Mouse (Mus musculus): ENCODE results near the gene Mdm4. TPM values are rescaled to one million over a fixed set of nuclear protein-coding genes. Genes with fewer than 3 reads are reported as not detected.
"Not testable (repeated sequence)": the region's sequence is repeated elsewhere in the genome, so short reads cannot be mapped to it uniquely, and the experiment has no call there.

The Mdm4 gene
- polyA plus RNA-seq, 1 experiment from 2014 or later: 48.0 TPM

DNA sequence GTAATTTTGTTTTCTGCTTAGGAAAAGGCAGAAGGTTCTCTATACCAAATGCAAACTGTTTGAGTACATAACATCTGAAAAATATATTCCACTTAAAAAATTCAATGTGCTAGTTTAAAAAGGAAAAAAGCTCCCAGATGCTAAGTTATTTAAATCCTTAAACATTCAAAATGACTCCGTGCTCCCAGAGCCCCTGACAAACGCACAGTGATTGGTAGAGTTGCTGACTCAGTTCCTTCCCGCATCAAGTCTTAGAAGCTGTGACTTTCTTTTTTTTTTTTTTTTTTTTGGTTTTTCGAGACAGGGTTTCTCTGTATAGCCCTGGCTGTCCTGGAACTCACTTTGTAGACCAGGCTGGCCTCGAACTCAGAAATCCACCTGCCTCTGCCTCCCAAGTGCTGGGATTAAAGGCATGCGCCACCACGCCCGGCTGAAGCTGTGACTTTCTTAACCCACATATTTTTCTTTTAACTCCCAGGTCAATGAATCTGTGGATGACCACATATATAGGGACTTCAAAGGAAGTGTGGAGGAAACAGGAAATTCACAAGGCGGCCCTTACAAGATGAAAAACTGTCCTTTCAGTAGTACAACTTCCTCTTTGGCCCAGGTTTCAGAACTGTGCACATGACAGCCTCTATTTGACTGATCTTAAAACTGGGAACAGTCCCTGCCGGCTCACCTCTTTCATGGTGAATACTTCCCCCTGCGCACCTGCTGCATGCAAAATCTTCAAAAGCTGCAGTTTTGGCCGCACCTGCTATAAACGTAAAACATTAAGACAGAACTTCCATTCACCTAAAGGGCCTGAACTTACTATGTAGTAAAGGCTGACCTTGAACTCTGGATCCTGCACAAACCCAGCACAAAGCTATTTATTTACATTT is 18.2 kb downstream of the Mdm4 start:
- Histone ChIP-seq H3K4me2 (no peak overlapping the region), H3K4me3 (no peak overlapping the region), H3K4me1 (replicated peaks) (no peaks in the 10 kb centered on the region), H3K36me3 (peaks cover 57% of the 10 kb centered on the region), H3K9ac (no peak overlapping the region), H3K27ac (no peak overlapping the region), H3K9me3 (no peaks in the 10 kb centered on the region), H3K27me3 (no peaks in the 10 kb centered on the region)
- WGBS: 92% methylated on average over 12 of the region's 13 CpGs
- ATAC-seq (ENCODE audit: low FRiP score): no peak

- no peak overlapping the region for H3K27ac ChIP-seq
- H3K27me3 ChIP-seq: no peaks in the 10 kb centered on the region
- H3K36me3 ChIP-seq: peaks cover 55% of the 10 kb centered on the region
- 93% methylated on average over 3 of the region's 3 CpGs for WGBS
- no peaks in the 10 kb centered on the region for H3K4me1 ChIP-seq (replicated peaks)
- no peak overlapping the region for H3K4me2 ChIP-seq
- H3K9ac ChIP-seq: no peak overlapping the region
- no peak overlapping the region for H3K4me3 ChIP-seq
- ATAC-seq (ENCODE audit: low FRiP score): no peak
- no peaks in the 10 kb centered on the region for H3K9me3 ChIP-seq
These were observed 23.8 kb downstream of the Mdm4 start for GRCm38 (mm10) chr1:133006571-133006970.

DNA sequence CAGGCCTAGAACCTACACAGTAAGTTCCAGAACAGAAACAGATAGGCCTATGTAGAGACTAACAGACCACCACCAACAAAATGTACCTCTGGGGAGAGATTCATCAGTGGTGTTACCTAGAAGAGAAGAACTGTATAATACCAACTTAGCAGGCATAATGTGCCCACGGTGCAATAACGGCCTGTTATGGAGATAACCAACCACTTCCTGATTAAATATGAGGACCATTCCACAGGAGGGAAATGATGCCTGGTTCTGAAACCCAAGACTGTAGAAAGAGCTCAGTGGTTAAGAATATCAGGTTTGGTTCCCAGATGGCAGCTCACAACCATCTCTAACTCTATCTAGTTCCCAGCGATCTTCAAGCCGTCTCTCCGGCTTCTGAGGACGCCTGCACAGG is 30.0 kb downstream of the Mdm4 start:
- no peaks in the 10 kb centered on the region for H3K9me3 ChIP-seq
- no peaks in the 10 kb centered on the region for H3K27me3 ChIP-seq
- 94% methylated on average over 6 of the region's 6 CpGs for WGBS
- no peak overlapping the region for H3K4me3 ChIP-seq
- no peak overlapping the region for H3K9ac ChIP-seq
- no peak for ATAC-seq (ENCODE audit: low FRiP score)
- H3K4me2 ChIP-seq: no peak overlapping the region
- H3K36me3 ChIP-seq: peaks cover 84% of the 10 kb centered on the region
- no peaks in the 10 kb centered on the region for H3K4me1 ChIP-seq (replicated peaks)
- no peak overlapping the region for H3K27ac ChIP-seq

DNA sequence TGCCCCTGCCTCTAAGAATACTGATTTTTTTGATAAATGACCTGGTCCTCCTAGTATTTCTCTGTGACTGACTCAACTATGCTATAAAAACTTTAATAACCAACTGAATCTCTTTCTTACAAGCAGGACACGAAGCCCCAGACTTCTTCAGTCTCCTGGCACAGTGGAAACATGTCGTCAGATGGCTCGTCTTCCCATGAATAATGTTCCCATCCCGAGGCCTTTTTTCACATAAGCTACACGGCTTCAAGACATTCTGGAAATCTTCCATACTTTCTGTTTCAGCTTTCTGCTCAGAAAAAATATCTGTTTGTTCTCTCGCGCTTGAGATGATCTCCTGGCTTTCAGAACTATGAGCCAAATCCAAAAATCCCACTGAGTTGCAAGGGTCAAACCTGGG is 38.8 kb downstream of the Mdm4 start:
- 95% methylated on average over 7 of the region's 7 CpGs for WGBS
- Histone ChIP-seq H3K4me3 (no peak overlapping the region), H3K27ac (no peak overlapping the region), H3K36me3 (peaks cover 67% of the 10 kb centered on the region), H3K9ac (no peak overlapping the region), H3K9me3 (no peaks in the 10 kb centered on the region), H3K27me3 (no peaks in the 10 kb centered on the region), H3K4me1 (replicated peaks) (no peaks in the 10 kb centered on the region), H3K4me2 (no peak overlapping the region)
- ATAC-seq (ENCODE audit: low FRiP score): no peak

DNA sequence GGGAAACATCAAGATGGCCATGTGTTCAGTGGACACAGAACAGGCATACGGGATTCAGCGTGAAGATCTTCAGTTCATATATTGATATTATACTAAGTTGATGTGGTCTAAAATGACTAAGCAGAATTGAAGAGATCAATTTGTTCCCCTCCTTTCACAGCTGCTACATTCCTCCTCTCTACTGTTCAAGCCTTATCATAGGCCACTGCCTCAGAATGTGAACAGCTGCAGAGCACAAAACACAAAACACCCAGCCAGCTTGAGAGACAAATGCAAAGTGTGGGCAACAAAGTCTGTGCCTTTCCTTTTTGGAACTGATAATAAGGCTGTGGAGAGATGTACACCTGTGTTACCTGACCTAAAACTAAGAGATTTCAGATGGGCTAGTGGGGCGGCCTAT is 39.6 kb downstream of the Mdm4 start:
- H3K36me3 ChIP-seq: peaks cover 59% of the 10 kb centered on the region
- WGBS: 96% methylated on average over 3 of the region's 3 CpGs
- no peaks in the 10 kb centered on the region for H3K27me3 ChIP-seq
- no peak overlapping the region for H3K9ac ChIP-seq
- no peaks in the 10 kb centered on the region for H3K9me3 ChIP-seq
- no peak overlapping the region for H3K4me2 ChIP-seq
- no peak for ATAC-seq (ENCODE audit: low FRiP score)
- no peak overlapping the region for H3K4me3 ChIP-seq
- no peak overlapping the region for H3K27ac ChIP-seq
- no peaks in the 10 kb centered on the region for H3K4me1 ChIP-seq (replicated peaks)

DNA sequence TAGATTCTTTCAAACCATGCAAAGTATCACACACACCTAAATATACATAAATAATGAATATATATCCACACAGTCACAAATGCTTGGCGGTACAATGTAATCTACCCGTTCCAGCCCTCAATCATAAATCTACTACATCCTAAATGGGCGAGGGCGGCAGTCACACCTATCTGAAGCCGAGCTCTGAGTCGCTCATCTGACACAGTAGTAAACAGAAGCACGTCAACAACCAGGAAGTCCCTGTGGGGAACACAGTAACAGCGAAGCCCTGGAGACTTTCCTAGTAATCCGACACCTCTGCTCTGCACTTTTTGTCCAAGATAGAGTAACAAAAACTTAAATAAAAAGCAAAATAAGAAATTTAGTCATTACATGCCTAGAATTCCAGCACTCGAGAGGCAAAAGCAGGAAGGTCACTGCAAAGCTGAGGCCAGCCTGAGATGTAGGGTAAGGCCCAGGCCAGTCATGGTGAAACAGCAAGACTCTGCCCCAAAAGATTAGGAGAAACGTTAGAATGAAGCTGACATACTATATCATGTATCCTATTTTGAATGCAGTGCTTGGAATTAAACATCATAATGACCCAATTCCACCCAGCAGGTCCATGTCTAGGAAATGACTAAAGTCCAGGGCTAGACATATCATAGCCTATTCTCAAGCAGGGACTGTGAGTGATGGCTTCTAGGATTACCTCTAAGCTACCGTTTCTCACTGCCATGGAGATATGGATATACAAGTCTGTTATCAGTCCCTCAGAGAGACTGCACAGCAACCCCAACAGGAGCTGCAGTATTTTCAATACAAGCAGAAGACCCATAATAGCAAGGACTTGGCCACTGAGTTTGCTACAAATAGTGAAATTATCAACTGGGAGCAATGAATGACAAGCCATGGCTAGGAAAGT is 41.6 kb downstream of the Mdm4 start:
- WGBS: 91% methylated on average over 12 of the region's 12 CpGs

GRCm38 (mm10) chr1:132982728-132983127 is 47.6 kb downstream of the Mdm4 start:
- WGBS: 62% methylated on average over 7 of the region's 7 CpGs
- ATAC-seq (ENCODE audit: low FRiP score): peak; percentile 74
- Histone ChIP-seq H3K9ac (no peak overlapping the region), H3K36me3 (peaks cover 35% of the 10 kb centered on the region), H3K4me2 (no peak overlapping the region), H3K4me3 (no peak overlapping the region), H3K9me3 (no peaks in the 10 kb centered on the region), H3K27ac (no peak overlapping the region), H3K27me3 (no peaks in the 10 kb centered on the region), H3K4me1 (replicated peaks) (no peaks in the 10 kb centered on the region)

More for the DNA sequence above, 41.6 kb downstream of the Mdm4 start:
- not testable (repeated sequence) for H3K4me1 ChIP-seq (replicated peaks); ATAC-seq (ENCODE audit: low FRiP score); H3K27ac ChIP-seq; H3K9ac ChIP-seq; H3K9me3 ChIP-seq; H3K4me2 ChIP-seq; H3K4me3 ChIP-seq; H3K27me3 ChIP-seq
- peaks cover 61% of the 10 kb centered on the region for H3K36me3 ChIP-seq

DNA sequence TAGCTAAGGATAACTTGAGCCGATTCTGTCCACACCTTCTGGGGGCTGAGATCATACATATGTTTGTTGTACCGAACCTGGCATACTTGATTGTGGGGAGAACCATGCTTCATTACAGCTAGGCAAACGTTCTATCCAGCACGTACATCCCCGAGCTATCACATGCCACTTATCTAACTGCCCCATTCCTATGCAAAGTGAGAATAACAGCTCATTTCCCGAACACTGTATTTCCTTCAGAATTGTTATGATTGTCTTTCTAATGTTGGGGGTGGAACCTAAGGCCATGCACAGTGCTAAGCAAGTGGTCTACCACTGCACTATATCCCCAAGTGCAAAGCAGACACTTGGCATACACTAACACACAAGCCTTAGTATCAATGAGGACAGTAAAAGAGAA is 49.1 kb downstream of the Mdm4 start:
- Histone ChIP-seq H3K9me3 (no peaks in the 10 kb centered on the region), H3K27me3 (no peaks in the 10 kb centered on the region), H3K4me1 (replicated peaks) (no peaks in the 10 kb centered on the region), H3K9ac (no peak overlapping the region), H3K36me3 (peaks cover 35% of the 10 kb centered on the region), H3K27ac (no peak overlapping the region), H3K4me3 (no peak overlapping the region), H3K4me2 (no peak overlapping the region)
- 94% methylated on average over 6 of the region's 6 CpGs for WGBS
- no peak for ATAC-seq (ENCODE audit: low FRiP score)

DNA sequence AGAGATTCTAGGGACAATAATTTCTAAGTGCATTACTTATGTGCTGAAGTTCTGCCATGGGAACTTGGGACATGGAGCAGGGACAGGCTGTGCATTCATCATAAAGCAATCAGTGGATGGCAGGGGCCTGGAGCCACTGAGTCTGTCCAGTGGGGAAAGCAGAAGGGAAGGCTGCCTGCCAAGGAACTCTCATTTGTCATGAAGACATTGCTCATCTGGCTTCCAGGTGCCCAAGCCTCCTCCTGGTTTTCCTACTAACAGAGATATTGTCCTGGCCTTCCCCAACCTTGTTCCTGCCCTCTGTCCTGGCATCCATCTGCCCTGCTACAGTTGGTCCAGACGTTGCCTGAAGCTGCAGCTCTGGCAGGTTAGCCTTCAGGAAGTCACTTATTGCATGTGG is 53.0 kb downstream of the Mdm4 start:
- Histone ChIP-seq H3K9me3 (no peaks in the 10 kb centered on the region), H3K27me3 (no peaks in the 10 kb centered on the region), H3K27ac (no peak overlapping the region), H3K36me3 (peaks cover 9% of the 10 kb centered on the region; the same call in 1 of the 2 replicates), H3K4me2 (no peak overlapping the region), H3K4me3 (no peak overlapping the region), H3K9ac (no peak overlapping the region), H3K4me1 (replicated peaks) (no peaks in the 10 kb centered on the region; the same call in 1 of the 2 replicates)
- WGBS: 71% methylated on average over 1 of the region's 1 CpGs
- no peak for ATAC-seq (ENCODE audit: low FRiP score)

DNA sequence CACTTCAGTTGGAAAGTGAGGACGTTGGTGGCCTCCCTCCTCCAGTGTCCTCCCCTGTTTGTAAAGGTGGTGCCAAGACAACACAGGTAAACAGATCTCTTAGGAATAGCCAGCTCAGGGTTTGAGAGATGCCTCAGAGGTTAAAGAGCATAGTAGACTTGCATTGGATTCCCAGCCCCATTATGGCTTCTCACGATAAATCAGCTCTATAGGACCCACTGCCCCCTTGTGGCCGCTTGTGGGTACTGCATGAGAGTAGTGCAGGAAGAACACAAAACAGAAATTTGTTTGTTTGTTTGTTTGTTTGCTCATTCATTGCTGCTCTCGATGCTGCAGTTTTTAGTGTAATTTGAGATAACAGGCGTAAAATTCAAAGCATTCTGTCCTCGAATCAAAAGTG is 61.7 kb downstream of the Mdm4 start:
- Histone ChIP-seq H3K27ac (no peak overlapping the region), H3K9ac (no peak overlapping the region), H3K4me2 (no peak overlapping the region), H3K36me3 (no peaks in the 10 kb centered on the region), H3K4me1 (replicated peaks) (0 out of 2 replicates have a peak, but pooled peaks cover 4% of the 10 kb centered on the region), H3K9me3 (0 out of 2 replicates have a peak, but pooled peaks cover 3% of the 10 kb centered on the region), H3K27me3 (no peaks in the 10 kb centered on the region), H3K4me3 (no peak overlapping the region)
- 36% methylated on average over 6 of the region's 6 CpGs for WGBS
- no peak for ATAC-seq (ENCODE audit: low FRiP score)

- H3K36me3 ChIP-seq: no peaks in the 10 kb centered on the region
- H3K4me1 ChIP-seq (replicated peaks): 0 out of 2 replicates have a peak, but pooled peaks cover 4% of the 10 kb centered on the region
- no peaks in the 10 kb centered on the region for H3K27me3 ChIP-seq
- no peak overlapping the region for H3K27ac ChIP-seq
- no peak overlapping the region for H3K4me2 ChIP-seq
- H3K4me3 ChIP-seq: no peak overlapping the region
- H3K9me3 ChIP-seq: 0 out of 2 replicates have a peak, but pooled peaks cover 3% of the 10 kb centered on the region
- 93% methylated on average over 4 of the region's 4 CpGs for WGBS
- no peak for ATAC-seq (ENCODE audit: low FRiP score)
- H3K9ac ChIP-seq: no peak overlapping the region
These were observed 65.7 kb downstream of the Mdm4 start for GRCm38 (mm10) chr1:132964691-132965090.

DNA sequence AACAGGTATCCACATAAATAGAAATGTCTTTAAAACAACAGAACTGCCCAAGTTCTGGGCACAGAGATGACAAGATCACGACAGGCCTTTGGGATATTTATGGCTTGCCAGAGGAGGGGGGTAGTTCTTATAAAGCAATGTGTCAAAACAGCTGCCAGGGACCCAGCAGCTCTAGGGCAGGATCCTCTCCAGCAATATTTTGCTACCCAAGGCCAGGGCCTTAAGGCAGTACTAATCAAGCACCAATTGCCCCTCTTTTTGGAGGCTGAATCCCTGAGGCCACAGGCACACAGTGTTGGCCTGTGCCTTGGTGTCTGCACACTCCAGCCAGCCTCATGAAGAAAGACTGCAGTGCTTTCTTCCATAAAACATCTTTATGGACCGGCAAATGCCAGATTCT is 66.3 kb downstream of the Mdm4 start:
- no peaks in the 10 kb centered on the region for H3K4me1 ChIP-seq (replicated peaks)
- 0 out of 2 replicates have a peak, but pooled peaks cover 3% of the 10 kb centered on the region for H3K9me3 ChIP-seq
- no peak for ATAC-seq (ENCODE audit: low FRiP score)
- H3K27ac ChIP-seq: no peak overlapping the region
- no peak overlapping the region for H3K9ac ChIP-seq
- 87% methylated on average over 2 of the region's 2 CpGs for WGBS
- H3K4me2 ChIP-seq: no peak overlapping the region
- no peaks in the 10 kb centered on the region for H3K36me3 ChIP-seq
- H3K27me3 ChIP-seq: no peaks in the 10 kb centered on the region
- no peak overlapping the region for H3K4me3 ChIP-seq

Data from hindbrain, embryonic 13.5 days (tissue).